Mouse (Mus musculus) myocyte (in vitro differentiated cells): Measurements from ENCODE around the gene Dbn1. TPM values are rescaled to one million over a fixed set of nuclear protein-coding genes. Genes with fewer than 3 reads are reported as not detected.

Source experiments
- H3K27me3 ChIP-seq: one replicate; pipeline ENCODE4 v1.6.1; 2011; ENCODE audit not compliant: control insufficient read depth, insufficient read depth, insufficient read length
- H3K36me3 ChIP-seq: one replicate; pipeline ENCODE4 v1.6.1; 2011; ENCODE audit not compliant: control insufficient read depth, insufficient read depth
- H3K4me2 ChIP-seq: one replicate; pipeline ENCODE4 v1.6.1; 2011; ENCODE audit warnings: low read depth, control low read depth
- H3K4me3 ChIP-seq: one replicate; pipeline ENCODE4 v1.5.1; 2011; ENCODE audit warnings: mild to moderate bottlenecking, control low read depth, moderate library complexity
- H3K79me2 ChIP-seq: one replicate; pipeline ENCODE4 v1.6.1; 2011; ENCODE audit not compliant: control insufficient read depth, insufficient read depth
- H3ac ChIP-seq: one replicate; pipeline ENCODE4 v1.6.1; 2011; ENCODE audit not compliant: control insufficient read depth, insufficient read length
- CEBPB ChIP-seq: IDR thresholded peaks from 2 replicates; pipeline ENCODE4 v1.6.1; 2011; ENCODE audit warnings: mild to moderate bottlenecking, moderate library complexity; ENCODE audit not compliant: poor library complexity, insufficient read depth, severe bottlenecking
- E2F4 ChIP-seq: IDR thresholded peaks from one replicate; pipeline ENCODE4 v1.6.1; 2011; ENCODE audit warnings: mild to moderate bottlenecking, control low read depth, moderate library complexity; ENCODE audit not compliant: insufficient read depth
- MAX ChIP-seq: IDR thresholded peaks from one replicate; pipeline ENCODE4 v1.6.1; 2011; ENCODE audit warnings: low read depth, mild to moderate bottlenecking, control low read depth
- MYOD1 ChIP-seq, 3 experiments: IDR thresholded peaks; one replicate each; pipeline ENCODE4 v1.6.1; 2011; ENCODE audit warnings: control low read depth in 2 of 3, low read depth in 2 of 3, mild to moderate bottlenecking in 2 of 3, moderate library complexity in 1 of 3; ENCODE audit not compliant: insufficient read length in 2 of 3, control insufficient read depth in 1 of 3
- MYOG ChIP-seq, 3 experiments: IDR thresholded peaks; one replicate each; pipeline ENCODE4 v1.6.1; 2011; ENCODE audit warnings: control low read depth in 2 of 3, low read depth in 2 of 3, mild to moderate bottlenecking in 2 of 3; ENCODE audit not compliant: insufficient read length in 2 of 3, control insufficient read depth in 1 of 3, insufficient read depth in 1 of 3
- POLR2A ChIP-seq: IDR thresholded peaks from one replicate; pipeline ENCODE4 v1.6.1; 2011; ENCODE audit warnings: low read depth, mild to moderate bottlenecking, control low read depth, moderate library complexity; ENCODE audit not compliant: insufficient read length
- POLR2AphosphoS2 ChIP-seq: IDR thresholded peaks from one replicate; pipeline ENCODE4 v1.6.1; 2011; ENCODE audit warnings: low read depth, control low read depth; ENCODE audit not compliant: insufficient read length
- REST ChIP-seq: IDR thresholded peaks from one replicate; pipeline ENCODE4 v1.6.1; 2011; ENCODE audit warnings: mild to moderate bottlenecking, control low read depth, moderate library complexity; ENCODE audit not compliant: insufficient read depth, insufficient read length
- SRF ChIP-seq: IDR thresholded peaks from one replicate; pipeline ENCODE4 v1.6.1; 2011; ENCODE audit warnings: low read depth; ENCODE audit not compliant: control insufficient read depth, insufficient read length
- TCF12 ChIP-seq: IDR thresholded peaks from one replicate; pipeline ENCODE4 v1.6.1; 2011; ENCODE audit warnings: mild to moderate bottlenecking, control low read depth; ENCODE audit not compliant: poor library complexity, insufficient read depth, severe bottlenecking
- TCF3 ChIP-seq: IDR thresholded peaks from one replicate; pipeline ENCODE4 v1.6.1; 2011; ENCODE audit warnings: low read depth, control low read depth; ENCODE audit not compliant: insufficient read length
- USF1 ChIP-seq: IDR thresholded peaks from one replicate; pipeline ENCODE4 v1.6.1; 2011; ENCODE audit warnings: low read depth, mild to moderate bottlenecking, control low read depth, moderate library complexity
- polyA plus RNA-seq: library from polyadenylated mRNA; unstranded; fragments of >200 nt; fragmentation: generic; extraction: Trizol; gene quantifications from one replicate; pipeline ENCODE4 v1.2.1, GENCODE M21; 2012; ENCODE audit warnings: missing spikeins

The Dbn1 gene
- polyA plus RNA-seq, 1 experiment, result 165 TPM

- Histone ChIP-seq H3K36me3 (peaks cover 8% of the 10 kb centered on the region), H3K79me2 (peaks cover 31% of the 10 kb centered on the region), H3K27me3 (no peaks in the 10 kb centered on the region), H3K4me3 (peak overlapping the region; percentile 82), H3K4me2 (peak overlapping the region; percentile 56), H3ac (peak overlapping the region; percentile 77)
- TF ChIP-seq POLR2A, result no peak
- no peak for TF ChIP-seq MAX
- no peak for TF ChIP-seq POLR2AphosphoS2
- no peak for TF ChIP-seq MYOD1 (IDR thresholded peaks at IDR 0.05; ENCODE audit: control insufficient read depth in 1 of 3, insufficient read length in 2 of 3, low read depth in 2 of 3)
- no peak for TF ChIP-seq E2F4
- TF ChIP-seq TCF3, result no peak
- TF ChIP-seq TCF12, result no peak
- no peak for TF ChIP-seq REST
- no peak for TF ChIP-seq CEBPB
- TF ChIP-seq MYOG (IDR thresholded peaks at IDR 0.05; ENCODE audit: control insufficient read depth in 1 of 3, insufficient read depth in 1 of 3, insufficient read length in 2 of 3, low read depth in 2 of 3), result no peak
- no peak for TF ChIP-seq SRF
- TF ChIP-seq USF1, result no peak
These were observed 25.9 kb upstream of the Dbn1 start for GRCm38 (mm10) chr13:55513828-55514227.

DNA sequence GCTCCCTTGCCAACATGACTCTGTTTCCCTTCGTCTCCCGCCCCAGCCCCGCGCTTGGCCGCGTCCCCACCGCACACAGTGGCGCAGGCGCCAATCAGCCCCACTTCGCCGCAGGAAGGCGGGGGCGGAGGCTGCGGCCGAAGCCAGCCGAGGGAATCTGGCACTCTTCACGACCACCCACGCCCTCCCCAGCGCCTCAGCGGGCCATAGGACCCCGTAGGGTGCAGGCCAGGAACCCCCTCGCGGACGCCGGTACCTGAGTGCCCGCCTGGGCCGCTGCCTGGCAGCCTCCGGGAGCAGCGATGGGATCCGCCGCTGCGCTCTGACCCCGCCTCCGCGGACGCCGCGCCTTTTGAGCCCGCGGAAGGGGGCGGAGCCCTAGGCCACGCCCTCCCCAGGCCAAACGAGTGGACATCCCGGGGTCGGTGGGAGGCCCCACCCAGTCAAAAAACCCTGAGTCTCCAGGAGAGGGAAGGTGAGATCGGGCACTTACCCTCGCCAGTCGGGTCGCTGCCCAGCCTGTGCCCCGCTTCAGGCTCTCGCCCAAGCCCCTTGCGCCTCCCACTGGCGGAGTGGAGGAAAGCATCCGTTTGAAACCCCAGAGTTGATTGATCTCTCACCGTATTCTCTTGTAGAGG lies 25.3 kb upstream of the Dbn1 start, which contains the start of gene Pdlim7:
TSS of gene Pdlim7 (minus strand) at position 566 of the 638 bp plus-strand sequence.
- H3ac ChIP-seq, result peak within 1 kb of the TSS; percentile 77
- peak within 1 kb of the TSS; percentile 99 for H3K4me2 ChIP-seq
- no peaks in the 10 kb centered on the region for H3K27me3 ChIP-seq
- TF ChIP-seq REST (peak; percentile 21), TCF12 (no peak), POLR2AphosphoS2 (peak; percentile 98), MYOD1 (IDR thresholded peaks at IDR 0.05; ENCODE audit: control insufficient read depth in 1 of 3, insufficient read length in 2 of 3, low read depth in 2 of 3) (peak in 1 of 3 experiments; percentile 11), USF1 (no peak), TCF3 (peak; percentile 33), E2F4 (no peak), CEBPB (no peak), POLR2A (peak; percentile 98), SRF (no peak), MAX (no peak), MYOG (IDR thresholded peaks at IDR 0.05; ENCODE audit: control insufficient read depth in 1 of 3, insufficient read depth in 1 of 3, insufficient read length in 2 of 3, low read depth in 2 of 3) (peak in 1 of 3 experiments; percentile 10)
- peaks cover 13% of the 10 kb centered on the region for H3K36me3 ChIP-seq
- H3K4me3 ChIP-seq, result peak within 1 kb of the TSS; percentile 82
- peaks cover 37% of the 10 kb centered on the region for H3K79me2 ChIP-seq

- Histone ChIP-seq H3K36me3 (peaks cover 18% of the 10 kb centered on the region), H3K4me3 (peak overlapping the region; percentile 82), H3K4me2 (peak overlapping the region; percentile 99), H3K79me2 (peaks cover 44% of the 10 kb centered on the region), H3ac (peak overlapping the region; percentile 77), H3K27me3 (no peaks in the 10 kb centered on the region)
- TF ChIP-seq MYOG (IDR thresholded peaks at IDR 0.05; ENCODE audit: control insufficient read depth in 1 of 3, insufficient read depth in 1 of 3, insufficient read length in 2 of 3, low read depth in 2 of 3) (no peak), POLR2AphosphoS2 (peak; percentile 40), MYOD1 (IDR thresholded peaks at IDR 0.05; ENCODE audit: control insufficient read depth in 1 of 3, insufficient read length in 2 of 3, low read depth in 2 of 3) (no peak), SRF (peak; percentile 95)
These were observed 24.6 kb upstream of the Dbn1 start for GRCm38 (mm10) chr13:55512379-55513031.

- Histone ChIP-seq H3K4me3 (peak overlapping the region; percentile 82), H3K4me2 (peak overlapping the region; percentile 99), H3K79me2 (peaks cover 52% of the 10 kb centered on the region), H3K36me3 (peaks cover 25% of the 10 kb centered on the region), H3ac (peak overlapping the region; percentile 77), H3K27me3 (no peaks in the 10 kb centered on the region)
- TF ChIP-seq TCF3, result no peak
- no peak for TF ChIP-seq E2F4
- TF ChIP-seq REST, result no peak
- TF ChIP-seq MAX, result no peak
- peak; percentile 44 for TF ChIP-seq POLR2AphosphoS2
- TF ChIP-seq MYOG (IDR thresholded peaks at IDR 0.05; ENCODE audit: control insufficient read depth in 1 of 3, insufficient read depth in 1 of 3, insufficient read length in 2 of 3, low read depth in 2 of 3), result no peak
- TF ChIP-seq SRF, result peak; percentile 89
- no peak for TF ChIP-seq MYOD1 (IDR thresholded peaks at IDR 0.05; ENCODE audit: control insufficient read depth in 1 of 3, insufficient read length in 2 of 3, low read depth in 2 of 3)
- no peak for TF ChIP-seq USF1
These were observed 23.6 kb upstream of the Dbn1 start for GRCm38 (mm10) chr13:55511492-55511861.
